Mouse (Mus musculus) midbrain, embryonic 11.5 days (tissue): Measurements from ENCODE around the gene Spc24. TPM values are rescaled to one million over a fixed set of nuclear protein-coding genes. Genes with fewer than 3 reads are reported as not detected.

ENCODE experiments used
- ATAC-seq: fragments of 200-750 bp; cut with Nextera tagmentation; 2 replicates; pipeline ENCODE4 v1.8.0; 2017; ENCODE audit warnings: moderate TSS enrichment, moderate library complexity; ENCODE audit not compliant: low FRiP score
- DNase-seq: peaks from one replicate; pipeline ENCODE4 v3.0.0; 2015; ENCODE audit warnings: low spot score; ENCODE audit errors: missing footprints
- H3K27ac ChIP-seq: fragments of 300-500 bp; sonication (generic); 2 replicates; pipeline ENCODE4 v1.5.1; 2014; ENCODE audit warnings: low read depth, low read length
- H3K27me3 ChIP-seq: fragments of 300-500 bp; sonication (generic); 2 replicates; pipeline ENCODE4 v1.6.1; 2014; ENCODE audit warnings: mild to moderate bottlenecking, low read length, moderate library complexity, mixed read lengths; ENCODE audit not compliant: control insufficient read depth, insufficient read depth
- H3K36me3 ChIP-seq: fragments of 300-500 bp; sonication (generic); 2 replicates; pipeline ENCODE4 v1.6.1; 2014; ENCODE audit warnings: mild to moderate bottlenecking, low read length, moderate library complexity, mixed read lengths; ENCODE audit not compliant: control insufficient read depth, insufficient read depth
- H3K4me1 ChIP-seq: fragments of 300-500 bp; sonication (generic); 2 replicates; pipeline ENCODE4 v1.6.1; 2014; ENCODE audit warnings: low read length; ENCODE audit not compliant: control insufficient read depth, insufficient read depth
- H3K4me2 ChIP-seq: fragments of 300-500 bp; sonication (generic); 2 replicates; pipeline ENCODE4 v1.6.1; 2014; ENCODE audit warnings: mild to moderate bottlenecking, moderate library complexity
- H3K4me3 ChIP-seq: fragments of 300-500 bp; sonication (generic); 2 replicates; pipeline ENCODE4 v1.5.1; 2014; ENCODE audit warnings: low read depth, low read length
- H3K9ac ChIP-seq: fragments of 300-500 bp; sonication (generic); 2 replicates; pipeline ENCODE4 v1.6.1; 2014; ENCODE audit warnings: low read length
- H3K9me3 ChIP-seq: fragments of 300-500 bp; sonication (generic); 2 replicates; pipeline ENCODE4 v1.6.1; 2016; ENCODE audit warnings: low read length; ENCODE audit not compliant: control insufficient read depth
- WGBS: fragments of 180-500 bp; shearing (Covaris S2); extraction: QIAGEN DNeasy Blood & Tissue Kit; methylation state at CpG from one replicate; pipeline ENCODE4 v1.1.7; 2014; 5-methylcytosine and 5-hydroxymethylcytosine counted together
- microRNA-seq: library from miRNA; unstranded; fragments of <30 nt; microRNA quantifications from one replicate; pipeline ENCODE4, GENCODE M21; 2017
- polyA plus RNA-seq: library from polyadenylated mRNA; unstranded; fragments of >200 nt; fragmentation: Nextera tagmentation; extraction: Ambion mirVana; gene quantifications from 2 replicates; pipeline ENCODE4 v1.2.1, GENCODE M21; 2014

Gene Spc24
- polyA plus RNA-seq, 1 experiment from 2014 or later: 115 TPM

DNA sequence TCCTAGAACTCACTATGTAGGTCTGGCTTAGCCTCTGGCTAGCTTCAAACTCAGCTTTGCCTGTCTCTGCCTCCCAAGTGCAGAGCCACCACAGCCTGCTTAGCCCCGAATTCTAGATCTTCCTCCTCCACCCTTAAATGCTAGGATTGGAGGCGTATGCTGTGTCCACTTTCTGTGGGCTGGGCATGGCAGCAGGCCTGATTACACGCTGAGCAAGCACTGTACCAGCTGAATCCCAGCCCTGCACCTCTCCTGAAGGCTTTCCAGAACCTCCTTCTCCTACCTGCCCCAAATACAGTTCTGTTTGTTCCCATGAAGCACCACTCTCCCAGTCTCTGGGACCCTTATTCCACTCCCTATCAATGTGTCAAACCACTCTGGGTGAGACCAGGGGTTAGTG is 50.8 kb downstream of the Spc24 start:
- H3K9me3 ChIP-seq: no peaks in the 10 kb centered on the region
- H3K4me1 ChIP-seq: no peaks in the 10 kb centered on the region
- no peaks in the 10 kb centered on the region for H3K27me3 ChIP-seq
- no peak overlapping the region for H3K9ac ChIP-seq
- peaks cover 10% of the 10 kb centered on the region for H3K36me3 ChIP-seq
- ATAC-seq (no peak), DNase-seq (no peak)
- H3K4me3 ChIP-seq: no peak overlapping the region
- no peak overlapping the region for H3K4me2 ChIP-seq
- H3K27ac ChIP-seq: no peak overlapping the region
- 93% methylated on average over 3 of the region's 3 CpGs for WGBS

DNA sequence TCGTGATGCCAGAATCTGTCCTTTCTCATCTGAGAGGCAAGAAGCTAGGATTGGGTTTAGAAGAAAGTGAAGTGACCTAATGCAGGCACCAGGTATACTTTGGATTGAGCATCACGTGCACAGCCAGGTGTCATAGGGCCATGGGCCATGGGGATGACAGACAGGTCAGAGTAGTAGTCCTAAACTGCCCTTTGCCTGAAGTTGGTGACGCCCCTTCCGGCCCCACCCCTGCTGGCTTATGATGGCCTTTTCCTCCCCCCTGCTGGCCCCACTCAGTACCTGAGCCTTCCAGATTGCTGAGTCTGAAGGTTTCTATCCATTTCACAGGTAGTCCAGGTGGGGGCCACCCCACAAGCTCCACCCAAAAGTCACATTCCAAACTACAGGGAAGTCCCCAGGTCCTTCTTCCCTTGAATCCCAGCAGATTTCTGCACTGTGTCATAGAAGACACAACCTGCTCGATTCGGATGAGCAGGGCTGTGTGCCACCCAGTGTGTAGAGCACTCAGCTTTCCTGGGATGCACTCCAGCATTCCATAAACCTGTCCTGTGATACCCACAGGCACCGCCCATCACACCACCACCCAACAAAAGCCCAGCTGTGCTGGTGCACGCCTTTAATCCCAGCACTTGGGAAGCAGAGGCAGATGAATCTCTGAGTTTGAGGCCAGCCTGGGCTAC is 53.4 kb downstream of the Spc24 start:
- H3K4me1 ChIP-seq: no peaks in the 10 kb centered on the region
- ATAC-seq: no peak
- no peak for DNase-seq
- H3K9me3 ChIP-seq: no peaks in the 10 kb centered on the region
- H3K36me3 ChIP-seq: peaks cover 28% of the 10 kb centered on the region
- 89% methylated on average over 8 of the region's 8 CpGs for WGBS
- H3K4me2 ChIP-seq: no peak overlapping the region
- H3K9ac ChIP-seq: no peak overlapping the region
- no peaks in the 10 kb centered on the region for H3K27me3 ChIP-seq
- H3K4me3 ChIP-seq: no peak overlapping the region
- H3K27ac ChIP-seq: no peak overlapping the region

DNA sequence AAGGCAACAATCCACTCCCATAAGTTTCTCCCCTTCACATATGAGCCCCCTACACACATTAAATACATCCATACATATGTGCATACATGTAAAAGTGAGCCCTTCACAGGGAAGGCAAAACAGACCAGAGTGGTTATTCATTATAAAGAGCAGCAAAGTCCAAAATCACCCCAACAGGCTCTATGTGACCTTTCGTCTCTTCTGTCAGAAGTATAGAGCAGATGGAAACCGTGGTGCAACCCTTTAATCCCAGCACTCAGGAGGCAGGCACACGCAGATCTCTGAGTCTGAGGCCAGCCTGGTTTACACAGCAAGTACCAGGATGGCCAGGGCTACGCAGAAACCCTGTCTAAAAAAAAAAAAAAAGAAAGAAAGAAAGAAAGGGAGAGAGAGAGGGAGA is 54.0 kb downstream of the Spc24 start:
- Histone ChIP-seq H3K4me3 (no peak overlapping the region), H3K36me3 (peaks cover 32% of the 10 kb centered on the region), H3K9ac (no peak overlapping the region), H3K9me3 (no peaks in the 10 kb centered on the region), H3K4me1 (no peaks in the 10 kb centered on the region), H3K27ac (no peak overlapping the region), H3K27me3 (no peaks in the 10 kb centered on the region), H3K4me2 (no peak overlapping the region)
- ATAC-seq (no peak), DNase-seq (no peak)
- WGBS: 82% methylated on average over 4 of the region's 4 CpGs

Small RNAs within 50 kb of the gene (microRNA-seq; reads per million reads assigned to microRNA genes)
- 8.5 reads per million, percentile 28 among the genes with 10 or more reads in this experiment for gene Mir7083

Other genes with a start within 250 kb of the Spc24 start
- 2.9 and 3.2 TPM in 2 replicates for gene AB124611, start 234.1 kb downstream of the Spc24 start, polyA plus RNA-seq
- 53.4 and 63.1 TPM in 2 replicates for gene Carm1, start 213.4 kb downstream of the Spc24 start, polyA plus RNA-seq
- 57.9 and 59.9 TPM in 2 replicates for gene Timm29, start 167.6 kb downstream of the Spc24 start, polyA plus RNA-seq
- 14.8 and 15.1 TPM in 2 replicates for gene Yipf2, start 167.5 kb downstream of the Spc24 start, polyA plus RNA-seq
- 126 and 136 TPM in 2 replicates for gene Smarca4, start 144.1 kb downstream of the Spc24 start, polyA plus RNA-seq
- 18.9 and 22.1 TPM in 2 replicates for gene Ldlr, start 36.8 kb downstream of the Spc24 start, polyA plus RNA-seq
- 3.5 and 3.9 TPM in 2 replicates for gene Kank2, start 38.4 kb upstream of the Spc24 start, polyA plus RNA-seq
- gene Angptl8, start 75.2 kb upstream of the Spc24 start, polyA plus RNA-seq: 0.19 and 0.22 TPM in 2 replicates
- gene Dock6, start 92.3 kb upstream of the Spc24 start, polyA plus RNA-seq: 15.1 and 15.9 TPM in 2 replicates
- gene Rab3d, start 157.9 kb upstream of the Spc24 start, polyA plus RNA-seq: 7.8 and 9.1 TPM in 2 replicates
- gene Ccdc159, start 167.2 kb upstream of the Spc24 start, polyA plus RNA-seq: 2.4 and 3.4 TPM in 2 replicates
- gene Tmem205, start 167.3 kb upstream of the Spc24 start, polyA plus RNA-seq: 30.6 and 35.7 TPM in 2 replicates
- 19.1 and 22.2 TPM in 2 replicates for gene Plppr2, start 176.7 kb upstream of the Spc24 start, polyA plus RNA-seq
- gene Swsap1, start 195.5 kb upstream of the Spc24 start, polyA plus RNA-seq: 20.3 and 22.3 TPM in 2 replicates
- 3.4 and 5.2 TPM in 2 replicates for gene Epor, start 203.2 kb upstream of the Spc24 start, polyA plus RNA-seq
- 0.97 and 2.2 TPM in 2 replicates for gene Rgl3, start 229.1 kb upstream of the Spc24 start, polyA plus RNA-seq
- gene Ccdc151, start 242.3 kb upstream of the Spc24 start, polyA plus RNA-seq: 4.7 and 6.3 TPM in 2 replicates
- gene Prkcsh, start 242.5 kb upstream of the Spc24 start, polyA plus RNA-seq: 85.5 and 86.9 TPM in 2 replicates